Mouse (Mus musculus) spleen, adult 2 months (tissue): ENCODE measurements around the gene Tmem88. TPM values are rescaled to one million over a fixed set of nuclear protein-coding genes. Genes with fewer than 3 reads are reported as not detected.

Source experiments
- DNase-seq, 2 experiments: peaks; one replicate each; pipeline versions ENCODE4 v3.0.0 to v3.0.0-alpha.2; 2012 to 2021; ENCODE audit warnings: low spot score in 2 of 2, low read depth in 1 of 2
- H3K27ac ChIP-seq: fragments of 200-500 bp; 2 replicates; pipeline ENCODE4 v1.5.1; 2012; ENCODE audit warnings: low read length, inconsistent platforms; ENCODE audit not compliant: insufficient read depth
- H3K27me3 ChIP-seq: fragments of 200-500 bp; 2 replicates; pipeline ENCODE4 v1.6.1; 2012; ENCODE audit warnings: mild to moderate bottlenecking, moderate library complexity, low read length, inconsistent platforms; ENCODE audit not compliant: control insufficient read depth, insufficient read depth
- H3K36me3 ChIP-seq: fragments of 200-500 bp; 2 replicates; pipeline ENCODE4 v1.6.1; 2012; ENCODE audit warnings: mild to moderate bottlenecking, low read length, inconsistent platforms; ENCODE audit not compliant: control insufficient read depth, insufficient read depth
- H3K4me1 ChIP-seq: fragments of 200-500 bp; 2 replicates; pipeline ENCODE4 v1.6.1; 2011; ENCODE audit warnings: inconsistent platforms; ENCODE audit not compliant: control insufficient read depth, insufficient read depth, insufficient read length
- H3K4me3 ChIP-seq: fragments of 200-500 bp; 2 replicates; pipeline ENCODE4 v1.5.1; 2011; ENCODE audit warnings: mild to moderate bottlenecking, inconsistent platforms; ENCODE audit not compliant: insufficient read depth, insufficient read length; ENCODE audit errors: extremely low read depth
- CTCF ChIP-seq: fragments of 200-500 bp; IDR thresholded peaks from 2 replicates; pipeline ENCODE4 v1.5.1; 2011; ENCODE audit warnings: mild to moderate bottlenecking, inconsistent platforms; ENCODE audit not compliant: insufficient read depth, insufficient read length, insufficient replicate concordance; ENCODE audit errors: extremely low read depth
- POLR2A ChIP-seq: fragments of 200-500 bp; IDR thresholded peaks from 2 replicates; pipeline ENCODE4 v1.6.1; 2011; ENCODE audit warnings: low read depth, low read length, inconsistent platforms
- WGBS: fragments of 180-500 bp; shearing (Covaris S2); methylation state at CpG from one replicate; pipeline ENCODE4 v1.1.7; 2018; 5-methylcytosine and 5-hydroxymethylcytosine counted together
- polyA plus RNA-seq: library from polyadenylated mRNA; depleted of rRNA; stranded (reverse); fragments of >200 nt; gene quantifications from 2 replicates; pipeline ENCODE4 v1.2.3, GENCODE M21; 2012; rRNA removed

Gene Tmem88
- 14.3 and 20.5 TPM in 2 replicates for polyA plus RNA-seq

DNA sequence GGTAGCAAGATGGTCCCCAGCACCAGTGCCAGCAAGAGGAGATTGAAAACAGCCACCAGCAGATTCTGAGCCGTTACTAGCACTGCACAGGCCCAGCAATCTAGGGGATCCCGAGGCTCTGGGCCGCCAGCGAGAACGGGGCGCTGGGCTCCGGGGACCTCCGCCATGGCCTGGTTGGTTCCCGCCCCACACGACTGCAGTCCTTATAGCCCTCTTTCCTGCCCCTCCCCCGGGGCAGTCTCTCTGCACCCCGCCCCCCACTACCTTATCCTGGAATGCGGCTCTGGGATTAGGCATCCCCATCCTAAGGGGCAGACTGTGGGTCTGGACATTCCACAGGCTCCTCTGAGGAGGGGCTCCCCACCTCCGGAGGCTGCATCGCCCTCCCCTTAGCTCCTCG lies at the start of gene Tmem88:
Gene Tmem88, minus strand, starts transcription at position 176 of the 400 bp plus-strand sequence.
- Histone ChIP-seq H3K27ac (no peak within 1 kb of the TSS; the same call in 1 of the 2 replicates), H3K36me3 (peaks cover 5% of the 10 kb centered on the region), H3K4me1 (peaks cover 7% of the 10 kb centered on the region; the same call in 1 of the 2 replicates), H3K27me3 (no peaks in the 10 kb centered on the region), H3K4me3 (peak within 1 kb of the TSS; percentile 19; the same call in 1 of the 2 replicates)
- no peak for DNase-seq
- WGBS, result 74% methylated on average over 16 of the region's 16 CpGs
- TF ChIP-seq CTCF, result no peak
- TF ChIP-seq POLR2A, result no peak

DNA sequence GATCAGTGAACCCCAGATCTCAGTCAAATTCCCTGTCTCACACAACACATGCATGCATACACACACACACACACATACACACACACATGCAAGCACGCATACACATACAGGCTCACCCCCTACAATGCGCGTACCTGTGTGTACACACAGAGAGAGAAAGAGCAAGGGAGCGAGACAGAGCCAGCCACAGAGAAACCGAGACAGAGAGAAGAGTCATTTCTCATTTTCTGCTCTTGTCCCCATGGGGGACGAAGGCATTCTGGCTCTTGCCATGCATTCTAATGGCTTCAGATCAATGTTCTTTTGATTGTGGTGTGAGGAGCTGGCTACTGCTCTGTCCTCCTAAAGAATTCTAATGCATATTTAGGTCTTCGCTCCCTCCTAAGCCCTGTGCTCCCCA lies 49.3 kb upstream of the Tmem88 start:
- H3K4me1 ChIP-seq, result no peaks in the 10 kb centered on the region
- DNase-seq, result no peak
- 92% methylated on average over 7 of the region's 7 CpGs for WGBS
- H3K4me3 ChIP-seq, result no peak overlapping the region
- H3K27me3 ChIP-seq, result no peaks in the 10 kb centered on the region
- no peak overlapping the region for H3K27ac ChIP-seq
- TF ChIP-seq POLR2A (no peak), CTCF (no peak)
- H3K36me3 ChIP-seq, result no peaks in the 10 kb centered on the region

GRCm38 (mm10) chr11:69443328-69443727 lies 45.3 kb upstream of the Tmem88 start:
- Histone ChIP-seq H3K4me3 (no peak overlapping the region), H3K4me1 (no peaks in the 10 kb centered on the region), H3K27ac (no peak overlapping the region), H3K36me3 (no peaks in the 10 kb centered on the region), H3K27me3 (no peaks in the 10 kb centered on the region)
- 50% methylated on average over 5 of the region's 5 CpGs for WGBS
- TF ChIP-seq POLR2A (no peak), CTCF (no peak)
- DNase-seq, result no peak

- Histone ChIP-seq H3K27ac (no peak overlapping the region), H3K4me1 (no peaks in the 10 kb centered on the region), H3K36me3 (no peaks in the 10 kb centered on the region), H3K27me3 (no peaks in the 10 kb centered on the region), H3K4me3 (no peak overlapping the region)
- no peak for TF ChIP-seq POLR2A
- TF ChIP-seq CTCF, result no peak
- WGBS, result 80% methylated on average over 3 of the region's 3 CpGs
- DNase-seq, result no peak
These were observed 39.3 kb upstream of the Tmem88 start for GRCm38 (mm10) chr11:69437291-69437690.

GRCm38 (mm10) chr11:69433189-69433588 lies 35.2 kb upstream of the Tmem88 start:
- Histone ChIP-seq H3K27me3 (no peaks in the 10 kb centered on the region), H3K4me1 (no peaks in the 10 kb centered on the region), H3K27ac (no peak overlapping the region), H3K4me3 (no peak overlapping the region), H3K36me3 (no peaks in the 10 kb centered on the region)
- 84% methylated on average over 6 of the region's 6 CpGs for WGBS
- DNase-seq, result no peak
- no peak for TF ChIP-seq POLR2A
- no peak for TF ChIP-seq CTCF

DNA sequence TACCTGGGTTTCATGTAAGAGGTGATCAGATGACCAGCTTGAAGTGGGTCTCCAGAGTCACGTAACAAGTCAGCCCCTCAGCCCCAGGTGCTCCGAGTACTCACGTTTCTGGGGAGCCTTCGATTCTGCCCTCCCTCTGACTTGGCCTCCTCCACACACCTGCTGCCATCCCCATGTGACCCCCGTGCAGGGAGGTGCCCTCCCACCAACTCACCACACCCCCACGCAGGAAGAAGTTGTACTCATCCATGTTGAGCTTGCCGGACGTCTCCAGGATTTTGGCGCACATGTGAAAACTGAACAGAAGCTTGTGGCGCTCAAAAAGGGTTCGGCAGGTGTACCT lies 34.6 kb upstream of the Tmem88 start:
- 67% methylated on average over 11 of the region's 11 CpGs for whole genome bisulfite sequencing
- Histone ChIP-seq H3K36me3 (no peaks in the 10 kb centered on the region), H3K27ac (no peak overlapping the region), H3K4me3 (no peak overlapping the region), H3K4me1 (no peaks in the 10 kb centered on the region), H3K27me3 (no peaks in the 10 kb centered on the region)
- no peak for DNase-seq
- TF ChIP-seq CTCF (no peak), POLR2A (no peak)

- Histone ChIP-seq H3K36me3 (no peaks in the 10 kb centered on the region), H3K4me1 (no peaks in the 10 kb centered on the region), H3K27me3 (no peaks in the 10 kb centered on the region), H3K4me3 (no peak overlapping the region), H3K27ac (no peak overlapping the region)
- peak; percentile 71 to 72 for DNase-seq
- WGBS, result 30% methylated on average over 11 of the region's 11 CpGs
- TF ChIP-seq CTCF, result peak; percentile 69; the same call in 1 of the 2 replicates
- TF ChIP-seq POLR2A, result no peak
These were observed 34.0 kb upstream of the Tmem88 start for GRCm38 (mm10) chr11:69431829-69432639.
